Mouse (Mus musculus): Measurements from ENCODE around the gene Mfap1a.

- no peak for TF ChIP-seq CTCF (conservative IDR thresholded peaks at IDR 0.05; ENCODE audit: low read length)
- no peak for TF ChIP-seq POU5F1 (IDR thresholded peaks at IDR 0.05; ENCODE audit: borderline replicate concordance, low read length)
- TF ChIP-seq NANOG (IDR thresholded peaks at IDR 0.05; ENCODE audit: borderline replicate concordance, low read length): no peak
Measured at GRCm38 (mm10) chr2:121447006-121447405, 59.5 kb downstream of the Mfap1a start.

Data from E14TG2a.4 (cell line).